Mouse (Mus musculus) liver, embryonic 18 days (tissue): Measurements from ENCODE around the gene Vmn2r2. TPM values are rescaled to one million over a fixed set of nuclear protein-coding genes. Genes with fewer than 3 reads are reported as not detected.

Experiments used
- polyA plus RNA-seq: library from polyadenylated mRNA; depleted of rRNA; stranded (reverse); fragments of >200 nt; gene quantifications from 2 replicates; pipeline ENCODE4 v1.2.3, GENCODE M21; 2012; rRNA removed

Gene Vmn2r2
- polyA plus RNA-seq, result not detected in 2 replicates

DNA sequence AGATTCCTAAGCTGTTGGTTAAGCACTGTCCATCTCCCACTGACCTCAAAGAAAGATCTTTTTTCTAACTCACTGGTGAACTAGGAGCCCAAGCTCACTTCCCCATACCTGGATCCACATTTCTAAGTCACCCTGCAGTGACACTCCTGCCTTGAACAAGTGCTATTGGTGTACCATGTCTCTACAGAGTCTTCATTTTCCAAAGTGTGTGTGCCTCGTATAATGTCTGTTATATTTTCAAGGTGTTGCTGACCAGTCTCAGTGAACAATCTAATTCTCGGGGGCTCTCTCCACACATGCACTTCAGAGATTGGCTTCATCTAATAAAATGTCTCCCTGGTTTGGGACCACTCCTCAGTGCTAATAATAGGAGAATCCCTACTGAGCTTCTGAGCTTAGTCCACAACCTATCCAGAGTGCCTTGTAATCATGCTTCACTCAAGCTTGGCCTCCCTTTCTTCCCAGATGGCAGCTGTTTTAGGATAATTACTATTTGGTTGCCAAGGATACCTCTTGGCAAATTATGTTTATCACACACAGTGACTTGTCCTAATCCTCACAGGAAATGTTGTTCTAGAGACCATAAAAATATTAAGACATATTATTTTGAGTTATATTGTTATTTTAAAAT, at the start of gene Vmn2r2:
Vmn2r2 (minus strand) TSS at position 51 of the 631 bp plus-strand sequence.

GRCm38 (mm10) chr3:64081247-64081646, 60.5 kb downstream of the Vmn2r2 start, which contains the start of gene Vmn2r1:
Gene Vmn2r1, plus strand, starts transcription at chr3:64081547.

Other genes starting within 250 kb of the Vmn2r2 start
- gene Plch1, start 242.5 kb downstream of the Vmn2r2 start, polyA plus RNA-seq, result 0.17 and 0.18 TPM in 2 replicates
- gene E130311K13Rik, start 212.5 kb downstream of the Vmn2r2 start, polyA plus RNA-seq, result 1.4 and 1.8 TPM in 2 replicates
- 13.5 and 14.1 TPM in 2 replicates for gene Slc33a1, start 177.2 kb downstream of the Vmn2r2 start, polyA plus RNA-seq
- 5.5 and 5.6 TPM in 2 replicates for gene Gmps, start 165.8 kb downstream of the Vmn2r2 start, polyA plus RNA-seq
- under 0.01 and 0.01 TPM in 2 replicates for gene Vmn2r1, start 60.4 kb downstream of the Vmn2r2 start, polyA plus RNA-seq
- 0.01 TPM in 1 of 2 replicates, not detected in the other for gene Vmn2r3, start 147.8 kb upstream of the Vmn2r2 start, polyA plus RNA-seq